Mouse (Mus musculus): ENCODE measurements at regions not wholly inside any gene's neighbourhood (a gene's known extent, or its start where the extent isn't known, plus 50 kb on each side); places are given as distances from the start of the nearest gene placed in this dataset.

DNA sequence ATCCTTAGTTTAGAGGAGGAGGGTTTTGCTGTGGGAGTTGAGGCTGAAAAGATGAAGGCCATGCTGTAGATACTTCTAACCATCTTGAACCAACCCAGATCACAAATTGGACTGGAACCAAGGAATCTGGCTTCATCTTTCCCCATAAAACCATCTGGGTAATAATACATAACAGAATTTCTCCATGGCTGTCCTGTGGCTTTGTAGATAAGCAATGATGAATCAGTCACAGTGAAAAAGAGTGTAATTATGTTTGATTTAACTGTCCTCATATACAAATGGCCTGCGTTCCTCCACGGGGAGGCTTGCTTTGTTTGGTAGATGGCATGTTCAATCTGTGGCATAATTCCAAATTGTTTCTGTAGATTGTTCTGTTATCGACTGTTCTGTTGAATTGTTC, 100.9 kb downstream of the Aldh8a1 start:
- WGBS, result 91% methylated on average over 3 of the region's 3 CpGs
- TF ChIP-seq POLR2A (IDR thresholded peaks at IDR 0.05; ENCODE audit: control insufficient read depth, extremely low read depth, insufficient read depth, low read length, poor library complexity) (no peak), CTCF (IDR thresholded peaks at IDR 0.05; ENCODE audit: borderline replicate concordance, control insufficient read depth, extremely low read depth, insufficient read depth, low read length, poor library complexity) (no peak)
- Histone ChIP-seq H3K27ac (ENCODE audit: control insufficient read depth, insufficient read depth, low read length) (no peak overlapping the region), H3K4me1 (replicated peaks; ENCODE audit: control insufficient read depth, insufficient read depth, low read length) (0 out of 2 replicates have a peak, but pooled peaks cover 3% of the 10 kb centered on the region), H3K27me3 (ENCODE audit: control insufficient read depth, insufficient read depth, low read length) (no peaks in the 10 kb centered on the region), H3K4me3 (ENCODE audit: control insufficient read depth, insufficient read depth, low read length) (no peak overlapping the region), H3K36me3 (ENCODE audit: control insufficient read depth, insufficient read depth, low read length) (no peaks in the 10 kb centered on the region)
- no peak for DNase-seq

GRCm38 (mm10) chr10:21479403-21479802, 102.3 kb downstream of the Aldh8a1 start:
- no peak overlapping the region for H3K4me3 ChIP-seq (ENCODE audit: control insufficient read depth, insufficient read depth, low read length)
- 0 out of 2 replicates have a peak, but pooled peaks cover 3% of the 10 kb centered on the region for H3K4me1 ChIP-seq (replicated peaks; ENCODE audit: control insufficient read depth, insufficient read depth, low read length)
- TF ChIP-seq CTCF (IDR thresholded peaks at IDR 0.05; ENCODE audit: borderline replicate concordance, control insufficient read depth, extremely low read depth, insufficient read depth, low read length, poor library complexity) (no peak), POLR2A (IDR thresholded peaks at IDR 0.05; ENCODE audit: control insufficient read depth, extremely low read depth, insufficient read depth, low read length, poor library complexity) (no peak)
- no peaks in the 10 kb centered on the region for H3K27me3 ChIP-seq (ENCODE audit: control insufficient read depth, insufficient read depth, low read length)
- H3K36me3 ChIP-seq (ENCODE audit: control insufficient read depth, insufficient read depth, low read length), result no peaks in the 10 kb centered on the region
- 5% methylated on average over 3 of the region's 3 CpGs for WGBS
- peak; percentile 27 for DNase-seq
- peak overlapping the region; percentile 74; the same call in 1 of the 2 replicates for H3K27ac ChIP-seq (ENCODE audit: control insufficient read depth, insufficient read depth, low read length)

DNA sequence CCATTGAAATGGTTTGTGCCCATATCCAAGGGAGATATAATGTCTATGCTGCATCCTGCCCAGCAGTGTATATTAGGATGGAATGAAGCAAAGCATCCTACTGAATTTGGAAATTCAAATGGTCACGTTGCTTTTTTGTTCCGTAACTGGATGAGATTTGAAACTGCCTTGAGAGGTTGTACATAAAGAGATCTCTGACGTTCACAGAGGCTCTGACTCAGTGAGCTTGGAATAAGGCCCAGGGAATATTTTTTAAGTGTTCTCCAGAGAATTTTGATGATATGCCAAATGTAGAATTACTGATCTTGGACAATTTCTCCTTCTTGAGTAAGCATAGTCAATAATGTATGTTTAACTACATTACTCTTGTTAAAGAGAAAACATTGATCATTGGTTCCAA, 104.2 kb downstream of the Aldh8a1 start:
- no peaks in the 10 kb centered on the region for H3K36me3 ChIP-seq (ENCODE audit: control insufficient read depth, insufficient read depth, low read length)
- H3K27ac ChIP-seq (ENCODE audit: control insufficient read depth, insufficient read depth, low read length), result no peak overlapping the region
- H3K27me3 ChIP-seq (ENCODE audit: control insufficient read depth, insufficient read depth, low read length), result no peaks in the 10 kb centered on the region
- 97% methylated on average over 3 of the region's 3 CpGs for WGBS
- TF ChIP-seq POLR2A (IDR thresholded peaks at IDR 0.05; ENCODE audit: control insufficient read depth, extremely low read depth, insufficient read depth, low read length, poor library complexity), result no peak
- no peak overlapping the region for H3K4me3 ChIP-seq (ENCODE audit: control insufficient read depth, insufficient read depth, low read length)
- H3K4me1 ChIP-seq (replicated peaks; ENCODE audit: control insufficient read depth, insufficient read depth, low read length), result 0 out of 2 replicates have a peak, but pooled peaks cover 3% of the 10 kb centered on the region
- DNase-seq, result no peak

DNA sequence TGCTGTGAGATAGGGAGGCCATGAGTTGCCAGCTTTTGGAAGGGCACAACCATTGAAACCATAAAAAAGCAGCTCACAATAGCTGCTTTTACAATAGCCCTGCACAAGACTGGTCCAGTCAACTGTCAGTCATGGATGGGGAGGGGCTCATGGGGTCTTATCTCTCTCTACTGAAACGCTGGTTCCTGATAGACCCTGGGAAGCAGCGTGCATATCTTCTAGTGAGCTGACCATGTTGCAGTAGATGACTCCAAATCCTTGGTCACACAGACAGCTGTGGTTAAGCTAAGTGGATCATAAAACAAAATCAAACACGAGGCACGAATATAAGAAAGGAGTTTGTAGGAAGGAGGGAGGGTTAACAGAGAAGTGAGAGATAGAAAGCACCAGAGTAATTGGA, 105.0 kb downstream of the Aldh8a1 start:
- no peaks in the 10 kb centered on the region for H3K36me3 ChIP-seq (ENCODE audit: control insufficient read depth, insufficient read depth, low read length)
- H3K4me1 ChIP-seq (replicated peaks; ENCODE audit: control insufficient read depth, insufficient read depth, low read length), result 0 out of 2 replicates have a peak, but pooled peaks cover 3% of the 10 kb centered on the region
- no peak overlapping the region for H3K4me3 ChIP-seq (ENCODE audit: control insufficient read depth, insufficient read depth, low read length)
- no peak for TF ChIP-seq CTCF (IDR thresholded peaks at IDR 0.05; ENCODE audit: borderline replicate concordance, control insufficient read depth, extremely low read depth, insufficient read depth, low read length, poor library complexity)
- no peak for TF ChIP-seq POLR2A (IDR thresholded peaks at IDR 0.05; ENCODE audit: control insufficient read depth, extremely low read depth, insufficient read depth, low read length, poor library complexity)
- WGBS, result 79% methylated on average over 4 of the region's 4 CpGs
- DNase-seq, result no peak
- no peak overlapping the region for H3K27ac ChIP-seq (ENCODE audit: control insufficient read depth, insufficient read depth, low read length)
- no peaks in the 10 kb centered on the region for H3K27me3 ChIP-seq (ENCODE audit: control insufficient read depth, insufficient read depth, low read length)

DNA sequence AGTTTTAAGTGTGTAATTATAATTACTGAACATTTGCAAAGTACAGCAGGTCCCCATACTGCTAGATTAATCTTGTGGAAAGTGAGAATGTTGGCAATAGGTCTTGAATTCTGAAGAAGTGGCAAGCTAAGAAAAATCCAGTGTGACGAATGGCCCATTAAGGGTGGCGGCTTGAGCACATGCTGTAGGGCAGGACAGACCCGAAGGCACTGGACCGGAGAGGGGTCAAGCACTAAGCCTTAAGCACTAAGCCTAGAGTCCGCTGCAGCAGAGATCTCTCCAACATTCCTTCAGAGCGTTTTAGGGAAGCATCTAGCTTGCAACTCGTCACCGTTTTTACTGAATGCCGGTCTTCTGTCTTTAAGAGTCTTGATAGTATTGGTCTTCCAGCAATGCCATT, 105.6 kb downstream of the Aldh8a1 start:
- Histone ChIP-seq H3K4me1 (replicated peaks; ENCODE audit: control insufficient read depth, insufficient read depth, low read length) (0 out of 2 replicates have a peak, but pooled peaks cover 3% of the 10 kb centered on the region), H3K36me3 (ENCODE audit: control insufficient read depth, insufficient read depth, low read length) (no peaks in the 10 kb centered on the region), H3K4me3 (ENCODE audit: control insufficient read depth, insufficient read depth, low read length) (no peak overlapping the region), H3K27me3 (ENCODE audit: control insufficient read depth, insufficient read depth, low read length) (no peaks in the 10 kb centered on the region), H3K27ac (ENCODE audit: control insufficient read depth, insufficient read depth, low read length) (no peak overlapping the region)
- WGBS, result 97% methylated on average over 9 of the region's 9 CpGs
- DNase-seq, result no peak
- TF ChIP-seq POLR2A (IDR thresholded peaks at IDR 0.05; ENCODE audit: control insufficient read depth, extremely low read depth, insufficient read depth, low read length, poor library complexity), result no peak
- TF ChIP-seq CTCF (IDR thresholded peaks at IDR 0.05; ENCODE audit: borderline replicate concordance, control insufficient read depth, extremely low read depth, insufficient read depth, low read length, poor library complexity), result no peak

DNA sequence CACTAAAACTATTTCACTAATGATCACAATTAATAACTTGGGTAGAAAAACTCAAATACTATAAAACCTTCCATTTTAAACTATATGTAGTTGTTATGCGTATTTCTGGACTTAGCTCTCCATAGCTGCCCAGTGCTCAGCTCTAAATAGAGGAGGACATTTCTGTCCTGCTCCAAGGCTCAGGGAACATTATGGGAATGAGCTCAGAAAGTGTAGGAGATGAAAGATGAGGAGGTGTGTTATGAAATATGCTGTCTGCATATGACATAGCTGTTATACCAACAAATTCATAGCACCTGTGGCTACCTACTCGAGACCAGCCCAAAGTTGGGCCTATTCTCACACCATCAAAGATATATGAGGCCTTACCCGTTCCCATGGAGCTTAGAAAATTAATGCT, 106.3 kb downstream of the Aldh8a1 start:
- H3K4me1 ChIP-seq (replicated peaks; ENCODE audit: control insufficient read depth, insufficient read depth, low read length), result 0 out of 2 replicates have a peak, but pooled peaks cover 5% of the 10 kb centered on the region
- no peak overlapping the region for H3K4me3 ChIP-seq (ENCODE audit: control insufficient read depth, insufficient read depth, low read length)
- H3K36me3 ChIP-seq (ENCODE audit: control insufficient read depth, insufficient read depth, low read length), result no peaks in the 10 kb centered on the region
- no peak for TF ChIP-seq CTCF (IDR thresholded peaks at IDR 0.05; ENCODE audit: borderline replicate concordance, control insufficient read depth, extremely low read depth, insufficient read depth, low read length, poor library complexity)
- no peak for TF ChIP-seq POLR2A (IDR thresholded peaks at IDR 0.05; ENCODE audit: control insufficient read depth, extremely low read depth, insufficient read depth, low read length, poor library complexity)
- no peak for DNase-seq
- H3K27me3 ChIP-seq (ENCODE audit: control insufficient read depth, insufficient read depth, low read length), result no peaks in the 10 kb centered on the region
- no peak overlapping the region for H3K27ac ChIP-seq (ENCODE audit: control insufficient read depth, insufficient read depth, low read length)
- WGBS, result 92% methylated on average over 3 of the region's 3 CpGs

- Histone ChIP-seq H3K27ac (ENCODE audit: control insufficient read depth, insufficient read depth, low read length) (no peak overlapping the region), H3K36me3 (ENCODE audit: control insufficient read depth, insufficient read depth, low read length) (no peaks in the 10 kb centered on the region), H3K4me3 (ENCODE audit: control insufficient read depth, insufficient read depth, low read length) (no peak overlapping the region), H3K4me1 (replicated peaks; ENCODE audit: control insufficient read depth, insufficient read depth, low read length) (0 out of 2 replicates have a peak, but pooled peaks cover 3% of the 10 kb centered on the region), H3K27me3 (ENCODE audit: control insufficient read depth, insufficient read depth, low read length) (no peaks in the 10 kb centered on the region)
- DNase-seq, result no peak
- TF ChIP-seq POLR2A (IDR thresholded peaks at IDR 0.05; ENCODE audit: control insufficient read depth, extremely low read depth, insufficient read depth, low read length, poor library complexity), result no peak
- TF ChIP-seq CTCF (IDR thresholded peaks at IDR 0.05; ENCODE audit: borderline replicate concordance, control insufficient read depth, extremely low read depth, insufficient read depth, low read length, poor library complexity), result no peak
- 94% methylated on average over 7 of the region's 7 CpGs for WGBS
Measured at GRCm38 (mm10) chr10:21488374-21488930, 104.5 kb upstream of the 1700020N01Rik start.
